Mouse (Mus musculus): ENCODE results near the gene Tpi1. TPM values are rescaled to one million over a fixed set of nuclear protein-coding genes. Genes with fewer than 3 reads are reported as not detected.
A peak's percentile ranks its signal among the peaks of the same experiment; 100 is the strongest.
"Not testable (repeated sequence)": the region's sequence is repeated elsewhere in the genome, so short reads cannot be mapped to it uniquely, and the experiment has no call there.

The Tpi1 gene
- polyA plus RNA-seq, 1 experiment from 2014 or later: 621 TPM

DNA sequence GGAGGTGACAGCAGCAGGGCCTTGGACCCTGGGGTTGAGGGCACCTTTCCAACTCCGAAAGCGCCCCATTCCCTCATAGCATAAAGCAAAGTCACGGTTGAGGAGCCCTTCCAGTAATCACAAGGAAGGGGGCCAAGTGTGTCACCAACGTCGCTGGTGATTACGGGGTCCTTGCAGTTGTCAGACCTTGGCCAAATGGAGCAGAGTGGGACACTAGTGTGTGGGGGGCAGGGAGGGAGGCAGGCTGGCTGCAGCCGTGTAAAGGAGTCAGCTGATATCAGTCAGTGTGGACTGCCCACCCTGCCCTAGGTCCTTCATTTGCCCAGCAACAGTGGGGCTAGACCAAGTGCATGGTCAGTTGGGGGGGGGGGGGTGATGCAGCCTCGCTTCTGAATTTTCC, 352 bp upstream of the Tpi1 start:
- H3K27me3 ChIP-seq: no peaks in the 10 kb centered on the region

DNA sequence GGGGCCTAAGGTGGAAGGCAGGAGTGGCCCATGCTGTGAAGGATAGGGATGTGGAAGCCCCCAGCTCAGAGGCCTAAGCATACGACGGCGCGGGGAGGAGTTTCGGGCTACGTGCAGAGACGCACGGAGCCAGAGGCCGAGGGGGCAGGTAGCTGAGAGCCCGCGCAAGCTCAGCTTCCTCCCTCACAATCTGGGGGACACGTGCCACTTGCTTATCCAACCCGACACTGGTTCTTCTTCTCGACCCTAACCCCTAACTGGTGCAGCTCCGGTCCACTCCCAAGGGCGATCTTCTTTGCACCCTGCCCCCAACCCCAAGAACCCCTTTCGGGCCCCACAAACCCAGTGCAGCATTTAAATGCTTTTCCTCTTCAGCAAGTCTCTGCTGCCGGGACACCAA, 600 bp downstream of the Tpi1 start:
- Histone ChIP-seq H3K27me3 (no peaks in the 10 kb centered on the region), H3K4me3 (peak overlapping the region; percentile 88), H3K27ac (peak overlapping the region; percentile 89), H3K4me2 (replicated peaks) (peak overlapping the region; percentile 61), H3K36me3 (peaks cover 57% of the 10 kb centered on the region), H3K9me3 (no peaks in the 10 kb centered on the region), H3K9ac (peak overlapping the region; percentile 91), H3K4me1 (peaks cover 33% of the 10 kb centered on the region)
- peak; percentile 37 for ATAC-seq (ENCODE audit: insufficient number of reproducible peaks, insufficient read depth, low FRiP score, low TSS enrichment)
- WGBS: 2% methylated on average over 16 of the region's 18 CpGs

More for the DNA sequence above, 352 bp upstream of the Tpi1 start:
- ATAC-seq (ENCODE audit: insufficient number of reproducible peaks, insufficient read depth, low FRiP score, low TSS enrichment): 0 out of 2 replicates have a peak, but pooled peaks have one; percentile 23
- Histone ChIP-seq H3K36me3 (peaks cover 66% of the 10 kb centered on the region), H3K9ac (peak overlapping the region; percentile 24; the same call in 1 of the 2 replicates), H3K9me3 (no peaks in the 10 kb centered on the region), H3K27ac (peak overlapping the region; percentile 89; the same call in 1 of the 2 replicates), H3K4me3 (peak overlapping the region; percentile 88), H3K4me1 (peaks cover 32% of the 10 kb centered on the region), H3K4me2 (replicated peaks) (peak overlapping the region; percentile 61)
- 35% methylated on average over 8 of the region's 8 CpGs for WGBS

DNA sequence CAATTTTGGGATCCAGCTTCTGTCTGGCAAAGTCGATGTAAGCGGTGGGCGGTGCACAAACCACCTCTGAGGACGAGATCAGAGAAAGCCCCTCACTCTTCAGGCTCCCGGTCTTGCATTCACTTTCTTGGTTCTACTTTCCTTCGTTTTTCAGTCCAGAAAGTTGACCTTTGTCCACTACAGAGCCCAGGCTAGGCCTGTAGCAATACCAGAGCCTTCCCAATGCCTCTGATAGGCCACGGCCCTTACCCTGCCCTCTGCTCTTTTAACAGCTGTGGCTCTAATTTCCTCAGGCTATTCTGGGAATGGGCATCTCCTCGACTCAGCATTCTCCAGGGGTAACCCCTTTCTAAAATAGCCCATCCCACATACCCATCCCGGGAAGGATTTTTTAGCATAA, 1.2 kb downstream of the Tpi1 start:
- H3K27me3 ChIP-seq: no peaks in the 10 kb centered on the region
- H3K4me3 ChIP-seq: peak overlapping the region; percentile 88
- H3K9ac ChIP-seq: peak overlapping the region; percentile 91
- H3K9me3 ChIP-seq: no peaks in the 10 kb centered on the region
- 18% methylated on average over 9 of the region's 9 CpGs for WGBS
- H3K36me3 ChIP-seq: peaks cover 50% of the 10 kb centered on the region
- peak overlapping the region; percentile 61 for H3K4me2 ChIP-seq (replicated peaks)
- H3K27ac ChIP-seq: peak overlapping the region; percentile 89
- ATAC-seq (ENCODE audit: insufficient number of reproducible peaks, insufficient read depth, low FRiP score, low TSS enrichment): no peak
- peaks cover 33% of the 10 kb centered on the region for H3K4me1 ChIP-seq

DNA sequence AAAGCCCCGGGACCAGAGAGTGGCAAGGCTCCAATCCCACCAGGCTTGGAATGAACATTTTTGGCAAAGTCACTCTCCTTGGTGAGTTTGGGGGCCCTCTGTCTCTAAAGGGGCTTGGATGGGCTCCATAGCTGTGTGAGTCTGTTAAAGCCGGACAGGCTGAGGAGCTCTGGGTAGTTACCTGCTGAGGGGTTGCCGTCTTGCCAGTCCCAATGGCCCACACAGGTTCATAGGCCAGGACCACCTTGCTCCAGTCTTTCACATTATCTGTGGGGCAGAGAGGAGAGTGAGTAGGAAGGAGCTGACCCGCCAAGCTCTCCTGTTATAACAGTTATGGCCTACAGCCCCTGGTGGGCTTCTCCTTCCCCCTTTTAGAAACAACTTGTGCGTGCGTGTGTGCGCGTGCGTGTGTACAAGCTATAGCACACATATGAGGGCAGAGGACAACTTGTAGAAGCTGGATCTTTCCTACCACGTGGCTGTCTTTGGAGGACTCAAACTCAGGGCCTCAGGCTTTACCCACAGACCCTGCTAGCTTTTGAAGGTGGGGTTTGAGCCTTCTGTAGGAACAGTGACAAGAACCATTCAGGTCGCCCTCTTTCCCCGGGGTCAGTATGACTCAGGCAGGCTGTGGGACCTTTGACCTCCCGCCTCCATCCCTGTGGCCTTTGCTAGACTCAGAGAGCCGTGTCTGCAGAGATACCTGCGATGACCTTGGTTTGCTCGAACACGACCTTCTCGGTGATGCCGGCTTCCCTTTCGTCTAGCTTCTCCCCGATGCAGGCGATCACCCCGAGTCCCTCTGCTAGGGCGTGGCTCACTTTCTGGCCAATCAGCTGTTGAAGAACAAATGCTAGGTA, 2.2 kb downstream of the Tpi1 start:
- no peaks in the 10 kb centered on the region for H3K27me3 ChIP-seq
- H3K4me1 ChIP-seq: peaks cover 33% of the 10 kb centered on the region
- H3K27ac ChIP-seq: 0 out of 2 replicates have a peak overlapping the region, but pooled peaks have one; percentile 12
- peaks cover 41% of the 10 kb centered on the region for H3K36me3 ChIP-seq
- peak overlapping the region; percentile 88 for H3K4me3 ChIP-seq
- no peaks in the 10 kb centered on the region for H3K9me3 ChIP-seq
- H3K9ac ChIP-seq: no peak overlapping the region
- H3K4me2 ChIP-seq (replicated peaks): peak overlapping the region; percentile 61
- no peak for ATAC-seq (ENCODE audit: insufficient number of reproducible peaks, insufficient read depth, low FRiP score, low TSS enrichment)
- WGBS: 80% methylated on average over 24 of the region's 24 CpGs

DNA sequence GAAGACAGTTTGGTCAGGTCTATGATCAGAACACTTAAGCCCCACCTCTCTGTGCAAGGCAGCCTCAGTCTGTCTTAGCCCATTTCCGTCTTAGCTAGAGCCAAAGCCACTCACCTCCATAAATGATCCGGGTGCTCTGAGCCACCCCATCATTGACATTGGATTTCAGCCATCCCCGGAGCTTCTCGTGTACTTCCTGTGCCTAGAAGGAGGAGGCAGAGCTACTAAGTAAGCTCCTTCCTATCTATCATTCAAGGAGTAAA, 2.8 kb downstream of the Tpi1 start:
- Histone ChIP-seq H3K9me3 (no peaks in the 10 kb centered on the region), H3K4me3 (no peak overlapping the region), H3K4me2 (replicated peaks) (no peak overlapping the region), H3K27me3 (no peaks in the 10 kb centered on the region), H3K27ac (no peak overlapping the region), H3K9ac (no peak overlapping the region), H3K4me1 (peaks cover 33% of the 10 kb centered on the region), H3K36me3 (peaks cover 35% of the 10 kb centered on the region)
- no peak for ATAC-seq (ENCODE audit: insufficient number of reproducible peaks, insufficient read depth, low FRiP score, low TSS enrichment)
- WGBS: 88% methylated on average over 4 of the region's 4 CpGs

DNA sequence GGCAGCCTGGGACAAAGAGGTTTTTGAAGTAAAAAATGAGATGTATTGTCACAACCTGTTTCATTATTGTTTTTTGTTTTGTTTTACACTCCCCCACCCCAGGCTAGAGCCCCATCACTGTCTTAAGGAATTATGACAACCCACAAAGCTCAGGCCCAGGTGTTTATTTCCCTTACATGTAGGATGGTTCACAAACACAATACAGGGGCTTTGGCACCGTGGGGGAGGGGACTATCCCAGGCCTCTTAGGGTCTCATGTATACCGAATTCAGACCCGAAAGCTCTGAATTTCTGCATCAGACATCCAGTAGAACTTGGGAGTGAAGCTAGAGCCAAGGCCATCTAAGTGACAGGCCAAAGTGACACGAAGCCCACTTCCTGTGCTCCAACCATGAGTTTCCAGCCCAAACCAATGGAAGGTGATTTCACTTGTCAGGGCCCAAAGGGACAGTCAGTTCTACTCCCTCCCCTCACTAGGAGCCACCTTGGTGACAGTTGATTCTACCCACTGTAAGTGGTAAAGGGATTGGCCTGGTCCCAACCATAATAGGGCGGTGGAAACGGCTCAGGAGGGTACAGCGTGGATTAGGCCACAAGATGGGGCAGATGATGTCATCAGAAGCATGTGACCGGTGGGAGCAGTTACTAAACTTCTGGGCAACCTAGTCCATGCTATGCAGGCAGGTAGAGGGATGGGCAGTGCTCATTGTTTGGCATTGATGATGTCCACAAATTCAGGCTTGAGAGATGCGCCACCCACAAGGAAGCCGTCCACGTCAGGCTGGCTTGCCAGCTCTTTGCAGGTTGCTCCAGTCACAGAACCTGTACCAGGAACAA, 3.3 kb downstream of the Tpi1 start:
- H3K4me2 ChIP-seq (replicated peaks); H3K9ac ChIP-seq; H3K4me3 ChIP-seq; H3K9me3 ChIP-seq; H3K27me3 ChIP-seq; H3K27ac ChIP-seq; ATAC-seq (ENCODE audit: insufficient number of reproducible peaks, insufficient read depth, low FRiP score, low TSS enrichment): not testable (repeated sequence)
- 88% methylated on average over 11 of the region's 11 CpGs for WGBS
- Histone ChIP-seq H3K36me3 (peaks cover 29% of the 10 kb centered on the region), H3K4me1 (peaks cover 37% of the 10 kb centered on the region)

DNA sequence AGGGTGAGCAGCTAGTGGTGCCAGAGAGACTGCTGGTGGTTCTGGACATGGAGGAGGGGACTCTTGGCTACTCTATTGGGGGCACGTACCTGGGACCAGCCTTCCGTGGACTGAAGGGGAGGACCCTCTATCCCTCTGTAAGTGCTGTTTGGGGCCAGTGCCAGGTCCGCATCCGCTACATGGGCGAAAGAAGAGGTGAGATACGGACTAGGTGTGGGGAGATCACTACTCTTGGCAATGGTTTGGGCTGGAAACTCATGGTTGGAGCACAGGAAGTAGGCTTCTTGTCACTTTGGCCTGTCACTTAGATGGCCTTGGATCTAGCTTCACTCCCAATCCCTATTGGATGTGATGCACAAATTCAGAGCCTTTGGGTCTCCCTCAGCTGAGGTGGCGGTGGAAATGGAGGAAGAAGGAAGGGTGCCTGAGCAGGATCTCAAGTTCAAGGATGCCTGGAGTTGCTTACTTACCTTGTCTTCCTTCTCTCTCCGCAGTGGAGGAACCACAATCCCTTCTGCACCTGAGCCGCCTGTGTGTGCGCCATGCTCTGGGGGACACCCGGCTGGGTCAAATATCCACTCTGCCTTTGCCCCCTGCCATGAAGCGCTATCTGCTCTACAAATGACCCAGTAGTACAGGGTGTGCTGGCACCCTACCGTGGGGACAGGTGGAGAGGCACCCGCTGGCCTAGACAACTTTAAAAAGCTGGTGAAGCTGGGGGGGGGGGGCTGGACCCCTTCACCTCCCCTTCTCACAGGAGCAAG, 4.1 kb downstream of the Tpi1 start:
- Histone ChIP-seq H3K36me3 (peaks cover 21% of the 10 kb centered on the region), H3K27ac (peak overlapping the region; percentile 91), H3K4me2 (replicated peaks) (peak overlapping the region; percentile 98), H3K9me3 (no peaks in the 10 kb centered on the region), H3K9ac (peak overlapping the region; percentile 74), H3K4me3 (peak overlapping the region; percentile 60), H3K4me1 (peaks cover 40% of the 10 kb centered on the region), H3K27me3 (no peaks in the 10 kb centered on the region)
- no peak for ATAC-seq (ENCODE audit: insufficient number of reproducible peaks, insufficient read depth, low FRiP score, low TSS enrichment)
- 47% methylated on average over 14 of the region's 14 CpGs for WGBS

DNA sequence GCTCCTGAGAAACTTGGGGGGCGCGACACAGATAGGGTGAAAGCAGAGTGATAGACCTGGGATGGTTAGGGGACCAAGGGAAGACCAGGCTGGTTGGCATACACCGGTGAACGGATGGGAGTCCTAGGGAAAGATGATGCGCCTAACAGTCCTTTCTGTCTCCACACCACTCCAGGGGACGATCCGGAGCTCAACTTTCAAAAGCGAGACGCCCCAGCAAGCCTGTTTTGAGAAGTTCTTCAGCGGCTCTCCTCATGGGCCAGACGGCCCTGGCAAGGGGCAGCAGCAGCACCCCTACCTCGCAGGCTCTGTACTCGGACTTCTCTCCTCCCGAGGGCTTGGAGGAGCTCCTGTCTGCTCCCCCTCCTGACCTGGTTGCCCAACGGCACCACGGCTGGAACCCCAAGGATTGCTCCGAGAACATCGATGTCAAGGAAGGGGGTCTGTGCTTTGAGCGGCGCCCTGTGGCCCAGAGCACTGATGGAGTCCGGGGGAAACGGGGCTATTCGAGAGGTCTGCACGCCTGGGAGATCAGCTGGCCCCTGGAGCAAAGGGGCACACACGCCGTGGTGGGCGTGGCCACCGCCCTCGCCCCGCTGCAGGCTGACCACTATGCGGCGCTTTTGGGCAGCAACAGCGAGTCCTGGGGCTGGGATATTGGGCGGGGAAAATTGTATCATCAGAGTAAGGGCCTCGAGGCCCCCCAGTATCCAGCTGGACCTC, 4.9 kb downstream of the Tpi1 start:
- H3K27me3 ChIP-seq: no peaks in the 10 kb centered on the region
- no peaks in the 10 kb centered on the region for H3K9me3 ChIP-seq
- peaks cover 33% of the 10 kb centered on the region for H3K4me1 ChIP-seq
- peak; percentile 3; the same call in 1 of the 2 replicates for ATAC-seq (ENCODE audit: insufficient number of reproducible peaks, insufficient read depth, low FRiP score, low TSS enrichment)
- under 1% methylated on average over 35 of the region's 35 CpGs for WGBS
- H3K9ac ChIP-seq: peak overlapping the region; percentile 74
- peak overlapping the region; percentile 60 for H3K4me3 ChIP-seq
- H3K36me3 ChIP-seq: peaks cover 21% of the 10 kb centered on the region
- peak overlapping the region; percentile 91 for H3K27ac ChIP-seq
- peak overlapping the region; percentile 98 for H3K4me2 ChIP-seq (replicated peaks)

DNA sequence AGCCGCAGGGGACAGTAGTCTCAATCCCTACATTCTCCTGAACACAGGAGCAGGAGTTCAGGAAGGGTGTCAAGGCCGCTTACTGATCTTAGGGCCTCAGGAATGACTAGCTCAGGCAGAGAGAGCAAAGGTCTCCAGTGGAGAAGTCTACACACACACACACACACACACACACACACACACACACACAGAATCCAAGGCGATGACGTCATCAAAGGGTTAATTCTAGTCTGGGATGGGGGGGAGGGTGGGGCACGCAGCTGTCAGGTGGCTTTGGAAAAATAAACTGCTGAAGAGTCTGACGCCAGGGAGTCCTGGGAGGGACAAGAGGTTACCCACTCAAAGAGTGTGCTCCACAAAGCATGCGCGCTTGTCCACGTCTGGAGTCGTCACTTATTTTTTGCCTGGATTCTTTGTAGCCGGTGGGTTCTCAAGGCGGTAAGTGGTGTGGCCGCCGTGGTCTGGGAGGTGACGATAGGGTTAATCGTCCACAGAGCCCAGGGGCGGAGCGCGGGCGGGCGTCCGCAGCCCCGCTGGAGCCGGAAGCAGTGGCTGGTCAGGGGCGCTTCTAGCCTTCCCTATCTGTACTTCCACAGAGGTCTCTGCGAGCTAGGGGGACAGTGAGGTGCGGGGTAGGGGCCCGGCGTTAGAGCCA, 5.6 kb downstream of the Tpi1 start, which contains the start of gene Spsb2:
Gene Spsb2, plus strand, starts transcription at position 304 of the 655 bp plus-strand sequence.
- H3K9me3 ChIP-seq: no peaks in the 10 kb centered on the region
- peak; percentile 38 for ATAC-seq (ENCODE audit: insufficient number of reproducible peaks, insufficient read depth, low FRiP score, low TSS enrichment)
- peak within 1 kb of the TSS; percentile 98 for H3K4me2 ChIP-seq (replicated peaks)
- no peaks in the 10 kb centered on the region for H3K27me3 ChIP-seq
- H3K4me1 ChIP-seq: peaks cover 32% of the 10 kb centered on the region
- H3K4me3 ChIP-seq: peak within 1 kb of the TSS; percentile 60
- peak within 1 kb of the TSS; percentile 91 for H3K27ac ChIP-seq
- WGBS: 4% methylated on average over 29 of the region's 29 CpGs
- H3K9ac ChIP-seq: peak within 1 kb of the TSS; percentile 74
- peaks cover 21% of the 10 kb centered on the region for H3K36me3 ChIP-seq

DNA sequence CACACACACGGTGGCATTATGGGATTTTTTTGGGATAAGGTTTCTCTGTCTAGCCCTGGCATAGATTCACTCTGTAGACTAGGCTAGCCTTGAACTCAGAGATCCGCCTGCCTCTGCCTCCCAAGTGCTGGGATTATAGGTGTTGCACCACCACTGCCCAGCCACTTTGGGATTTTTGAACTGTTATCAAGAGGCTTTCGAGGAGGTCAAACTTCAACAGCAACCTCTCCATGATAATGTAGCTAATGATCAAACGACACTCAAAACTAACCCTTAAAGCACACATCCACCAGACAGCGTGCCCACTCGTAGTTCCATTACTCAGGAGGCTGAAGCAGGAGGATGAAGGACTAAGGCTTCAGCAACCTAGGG, 6.1 kb downstream of the Tpi1 start:
- Histone ChIP-seq H3K4me1 (peaks cover 31% of the 10 kb centered on the region), H3K4me2 (replicated peaks) (peak overlapping the region; percentile 98), H3K36me3 (peaks cover 21% of the 10 kb centered on the region), H3K27ac (peak overlapping the region; percentile 91), H3K9me3 (no peaks in the 10 kb centered on the region), H3K4me3 (peak overlapping the region; percentile 60; the same call in 1 of the 2 replicates), H3K9ac (no peak overlapping the region), H3K27me3 (no peaks in the 10 kb centered on the region)
- WGBS: 81% methylated on average over 6 of the region's 6 CpGs
- no peak for ATAC-seq (ENCODE audit: insufficient number of reproducible peaks, insufficient read depth, low FRiP score, low TSS enrichment)
